Mouse (Mus musculus): ENCODE results near the gene Ngb. TPM values are rescaled to one million over a fixed set of nuclear protein-coding genes. Genes with fewer than 3 reads are reported as not detected.

Ngb gene
- 0.12 TPM in 1 of 2 replicates, not detected in the other for total RNA-seq (2014; rRNA removed; ENCODE audit: low replicate concordance)
- 0.11 TPM in 1 of 2 replicates, not detected in the other for polyA plus RNA-seq (2015; fragmentation: Nextera tagmentation; extraction: Ambion mirVana)

DNA sequence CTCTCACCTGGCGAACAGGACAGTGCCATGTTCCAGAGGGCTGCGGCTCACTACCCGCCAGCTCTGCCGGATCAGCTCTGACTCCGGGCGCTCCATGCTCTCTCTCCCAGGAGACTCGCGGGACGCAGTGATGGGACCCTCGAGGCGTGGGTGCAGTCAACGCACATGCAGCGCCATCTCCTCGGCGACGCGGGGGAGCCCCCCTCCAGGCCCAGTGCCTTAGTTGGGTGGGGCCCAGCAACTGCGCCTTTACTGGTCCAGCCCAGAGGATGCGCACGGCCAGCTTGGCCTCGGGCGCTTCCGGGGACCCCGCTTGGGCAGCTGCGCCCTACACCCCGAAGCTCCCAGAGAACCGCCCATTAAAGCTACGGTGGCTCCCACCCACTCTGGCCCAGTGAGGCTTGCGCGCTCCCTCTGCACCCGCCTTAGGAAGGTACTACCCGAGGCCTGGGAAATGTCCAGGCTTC is at the start of gene Ngb:
Gene Ngb, minus strand, starts transcription at position 375 of the 467 bp plus-strand sequence.
- Histone ChIP-seq H3K27ac (ENCODE audit: low read depth) (no peak within 1 kb of the TSS), H3K36me3 (replicated peaks; ENCODE audit: control insufficient read depth, insufficient read depth, low read length) (no peaks in the 10 kb centered on the region), H3K4me3 (ENCODE audit: low read depth, low read length) (peak within 1 kb of the TSS; percentile 28), H3K27me3 (ENCODE audit: control insufficient read depth, insufficient read depth, low read length) (peaks cover 20% of the 10 kb centered on the region), H3K9ac (replicated peaks; ENCODE audit: low read depth, low read length) (no peak within 1 kb of the TSS), H3K4me2 (ENCODE audit: low read depth, low read length) (peak within 1 kb of the TSS; percentile 49), H3K4me1 (ENCODE audit: control insufficient read depth, insufficient read depth) (0 out of 2 replicates have a peak, but pooled peaks cover 3% of the 10 kb centered on the region), H3K9me3 (replicated peaks; ENCODE audit: control insufficient read depth, low read length) (no peaks in the 10 kb centered on the region)
- TF ChIP-seq CTCF (IDR thresholded peaks at IDR 0.05; ENCODE audit: low read depth) = no peak
- no peak for TF ChIP-seq EP300 (IDR thresholded peaks at IDR 0.05; ENCODE audit: low read depth)
- WGBS = 5% methylated on average over 32 of the region's 32 CpGs
- ATAC-seq (ENCODE audit: insufficient read depth, low read depth) (0 out of 2 replicates have a peak, but pooled peaks have one; percentile 30), DNase-seq (ENCODE audit: low spot score) (no peak)

DNA sequence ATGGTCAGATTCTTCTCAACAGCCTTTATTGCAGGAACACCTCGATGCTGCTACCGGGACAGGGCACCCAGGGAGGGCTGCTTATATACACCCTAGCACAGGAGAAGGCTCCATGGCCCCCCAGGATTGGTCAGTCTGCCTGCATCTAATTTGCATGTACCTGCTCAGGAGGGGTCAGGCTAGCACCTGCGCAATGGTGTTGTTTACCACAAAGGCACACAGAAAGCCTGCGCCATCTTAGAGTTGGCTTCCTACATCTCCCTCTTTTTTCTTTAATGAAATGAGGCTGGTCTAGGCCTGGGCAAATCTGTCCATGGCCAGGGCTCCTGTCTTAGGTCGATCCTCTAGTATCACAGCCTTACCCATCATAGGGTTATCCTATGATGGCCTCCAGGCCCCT is 47.1 kb upstream of the Ngb start:
- H3K9ac ChIP-seq (replicated peaks; ENCODE audit: low read depth, low read length) = no peak overlapping the region
- no peaks in the 10 kb centered on the region for H3K36me3 ChIP-seq (replicated peaks; ENCODE audit: control insufficient read depth, insufficient read depth, low read length)
- DNase-seq (ENCODE audit: low spot score) (no peak), ATAC-seq (ENCODE audit: insufficient read depth, low read depth) (no peak)
- 0 out of 2 replicates have a peak, but pooled peaks cover 3% of the 10 kb centered on the region for H3K9me3 ChIP-seq (replicated peaks; ENCODE audit: control insufficient read depth, low read length)
- WGBS = 96% methylated on average over 5 of the region's 5 CpGs
- H3K4me3 ChIP-seq (ENCODE audit: low read depth, low read length) = no peak overlapping the region
- no peak overlapping the region for H3K27ac ChIP-seq (ENCODE audit: low read depth)
- H3K27me3 ChIP-seq (ENCODE audit: control insufficient read depth, insufficient read depth, low read length) = no peaks in the 10 kb centered on the region
- no peak overlapping the region for H3K4me2 ChIP-seq (ENCODE audit: low read depth, low read length)
- TF ChIP-seq EP300 (IDR thresholded peaks at IDR 0.05; ENCODE audit: low read depth) (no peak), CTCF (IDR thresholded peaks at IDR 0.05; ENCODE audit: low read depth) (no peak)
- peaks cover 9% of the 10 kb centered on the region for H3K4me1 ChIP-seq (ENCODE audit: control insufficient read depth, insufficient read depth)

DNA sequence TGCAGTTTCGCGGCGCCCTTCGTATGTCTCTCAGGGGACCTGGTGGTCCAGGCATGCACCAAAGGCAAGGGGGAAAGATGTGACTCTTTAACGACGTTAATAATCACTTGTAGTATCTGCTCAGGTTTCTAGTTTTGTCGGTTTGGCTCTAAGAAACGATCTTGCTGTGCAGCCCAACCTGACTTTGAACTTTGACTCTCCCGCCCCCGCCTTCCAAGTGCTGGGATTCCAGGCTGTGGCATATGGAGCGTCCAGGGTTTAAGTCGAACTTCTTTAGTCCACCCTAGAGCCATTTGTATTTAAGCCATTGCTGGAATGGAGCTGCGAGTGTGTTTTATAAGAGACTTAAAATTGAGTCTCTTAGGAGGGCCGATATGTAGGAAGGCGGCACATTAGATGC is 45.8 kb upstream of the Ngb start:
- H3K27ac ChIP-seq (ENCODE audit: low read depth) = peak overlapping the region; percentile 76
- ATAC-seq (ENCODE audit: insufficient read depth, low read depth) = no peak
- 0 out of 2 replicates have a peak, but pooled peaks cover 3% of the 10 kb centered on the region for H3K9me3 ChIP-seq (replicated peaks; ENCODE audit: control insufficient read depth, low read length)

DNA sequence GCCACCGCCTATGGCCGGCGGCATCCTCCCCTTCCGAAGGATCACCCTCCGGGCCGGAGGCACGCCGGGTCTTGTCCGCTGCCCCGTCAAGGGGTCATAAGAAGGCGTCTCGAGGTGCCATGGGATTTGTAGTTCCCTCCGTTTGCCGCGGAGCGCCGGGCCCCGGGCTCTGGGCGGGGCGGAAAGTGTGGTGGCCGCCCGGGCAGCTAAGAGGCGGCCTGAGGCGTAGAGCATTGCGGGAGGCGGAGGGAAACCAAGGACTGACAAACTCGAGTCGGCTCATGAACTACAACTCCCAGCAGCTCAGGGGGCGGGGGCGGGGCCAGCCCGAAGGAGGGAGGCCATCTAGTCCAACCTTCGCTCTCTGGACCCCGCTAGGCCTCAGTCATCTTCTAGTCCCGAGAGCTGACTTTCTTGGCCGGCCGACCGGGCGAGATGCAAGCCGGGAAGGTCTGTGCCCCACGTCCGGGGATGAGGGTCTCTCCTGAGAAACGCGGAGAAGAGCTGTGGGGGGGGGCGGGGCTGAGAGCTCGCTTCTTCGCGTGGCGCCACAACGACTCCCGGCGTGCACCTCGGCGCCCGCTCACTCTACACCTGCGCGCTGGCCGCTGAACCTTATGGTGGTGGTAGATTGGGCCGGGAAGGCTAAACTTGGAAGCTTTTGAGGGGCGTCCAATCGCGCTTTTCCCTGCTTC is 45.2 kb upstream of the Ngb start, which contains the start of gene Pomt2:
Gene Pomt2, minus strand, starts transcription at position 574 of the 695 bp plus-strand sequence.
- H3K9ac ChIP-seq (replicated peaks; ENCODE audit: low read depth, low read length) = peak within 1 kb of the TSS; percentile 65
- H3K36me3 ChIP-seq (replicated peaks; ENCODE audit: control insufficient read depth, insufficient read depth, low read length) = no peaks in the 10 kb centered on the region
- peak; percentile 96 for ATAC-seq (ENCODE audit: insufficient read depth, low read depth)
- H3K27me3 ChIP-seq (ENCODE audit: control insufficient read depth, insufficient read depth, low read length) = no peaks in the 10 kb centered on the region
- H3K27ac ChIP-seq (ENCODE audit: low read depth) = peak within 1 kb of the TSS; percentile 76
- DNase-seq (ENCODE audit: low spot score) = peak; percentile 98
- H3K4me3 ChIP-seq (ENCODE audit: low read depth, low read length) = peak within 1 kb of the TSS; percentile 94
- 0 out of 2 replicates have a peak, but pooled peaks cover 3% of the 10 kb centered on the region for H3K9me3 ChIP-seq (replicated peaks; ENCODE audit: control insufficient read depth, low read length)
- no peak for TF ChIP-seq CTCF (IDR thresholded peaks at IDR 0.05; ENCODE audit: low read depth)
- 0 out of 2 replicates have a peak, but pooled peaks have one; percentile 32 for TF ChIP-seq EP300 (IDR thresholded peaks at IDR 0.05; ENCODE audit: low read depth)
- H3K4me1 ChIP-seq (ENCODE audit: control insufficient read depth, insufficient read depth) = peaks cover 9% of the 10 kb centered on the region
- peak within 1 kb of the TSS; percentile 77 for H3K4me2 ChIP-seq (ENCODE audit: low read depth, low read length)
- under 1% methylated on average over 61 of the region's 61 CpGs for WGBS

More for the DNA sequence above, 45.8 kb upstream of the Ngb start:
- no peak for DNase-seq (ENCODE audit: low spot score)
- H3K36me3 ChIP-seq (replicated peaks; ENCODE audit: control insufficient read depth, insufficient read depth, low read length) = no peaks in the 10 kb centered on the region
- peak overlapping the region; percentile 65 for H3K9ac ChIP-seq (replicated peaks; ENCODE audit: low read depth, low read length)
- H3K4me3 ChIP-seq (ENCODE audit: low read depth, low read length) = peak overlapping the region; percentile 94
- H3K4me1 ChIP-seq (ENCODE audit: control insufficient read depth, insufficient read depth) = peaks cover 9% of the 10 kb centered on the region
- WGBS = 23% methylated on average over 15 of the region's 15 CpGs
- TF ChIP-seq CTCF (IDR thresholded peaks at IDR 0.05; ENCODE audit: low read depth) (no peak), EP300 (IDR thresholded peaks at IDR 0.05; ENCODE audit: low read depth) (no peak)
- H3K27me3 ChIP-seq (ENCODE audit: control insufficient read depth, insufficient read depth, low read length) = no peaks in the 10 kb centered on the region
- peak overlapping the region; percentile 77 for H3K4me2 ChIP-seq (ENCODE audit: low read depth, low read length)

GRCm38 (mm10) chr12:87146966-87147365 is 44.6 kb upstream of the Ngb start, which contains the start of gene Gstz1:
TSS of gene Gstz1 (plus strand) at chr12:87147165.
- no peaks in the 10 kb centered on the region for H3K36me3 ChIP-seq (replicated peaks; ENCODE audit: control insufficient read depth, insufficient read depth, low read length)
- H3K27me3 ChIP-seq (ENCODE audit: control insufficient read depth, insufficient read depth, low read length) = no peaks in the 10 kb centered on the region
- peaks cover 9% of the 10 kb centered on the region for H3K4me1 ChIP-seq (ENCODE audit: control insufficient read depth, insufficient read depth)
- TF ChIP-seq EP300 (IDR thresholded peaks at IDR 0.05; ENCODE audit: low read depth) = no peak
- TF ChIP-seq CTCF (IDR thresholded peaks at IDR 0.05; ENCODE audit: low read depth) = no peak; the same call in 1 of the 2 replicates
- peak within 1 kb of the TSS; percentile 76 for H3K27ac ChIP-seq (ENCODE audit: low read depth)
- 0 out of 2 replicates have a peak, but pooled peaks cover 3% of the 10 kb centered on the region for H3K9me3 ChIP-seq (replicated peaks; ENCODE audit: control insufficient read depth, low read length)
- peak within 1 kb of the TSS; percentile 77 for H3K4me2 ChIP-seq (ENCODE audit: low read depth, low read length)
- peak within 1 kb of the TSS; percentile 65 for H3K9ac ChIP-seq (replicated peaks; ENCODE audit: low read depth, low read length)
- peak; percentile 80 for ATAC-seq (ENCODE audit: insufficient read depth, low read depth)
- H3K4me3 ChIP-seq (ENCODE audit: low read depth, low read length) = peak within 1 kb of the TSS; percentile 94
- peak; percentile 84 for DNase-seq (ENCODE audit: low spot score)
- 0% methylated on average over 27 of the region's 27 CpGs for WGBS
